Mouse (Mus musculus) forebrain, postnatal 0 days (tissue): Measurements from ENCODE around the gene Msmo1. TPM values are rescaled to one million over a fixed set of nuclear protein-coding genes. Genes with fewer than 3 reads are reported as not detected.

Source experiments
- ATAC-seq: fragments of 200-750 bp; cut with Nextera tagmentation; 2 replicates; pipeline ENCODE4 v1.8.0; 2017; ENCODE audit warnings: mild to moderate bottlenecking, moderate library complexity
- DNase-seq: peaks from one replicate; pipeline ENCODE4 v3.0.0-alpha.2; 2015
- H3K27ac ChIP-seq: fragments of 300-500 bp; sonication (generic); 2 replicates; pipeline ENCODE4 v1.5.1; 2014; ENCODE audit warnings: low read depth, mild to moderate bottlenecking, antibody characterized with exemption, low read length, moderate library complexity, mixed read lengths
- H3K27me3 ChIP-seq: fragments of 300-500 bp; sonication (generic); 2 replicates; pipeline ENCODE4 v1.6.1; 2014; ENCODE audit warnings: mild to moderate bottlenecking, low read length, mixed read lengths; ENCODE audit not compliant: insufficient read depth
- H3K36me3 ChIP-seq: fragments of 300-500 bp; sonication (generic); 2 replicates; pipeline ENCODE4 v1.6.1; 2014; ENCODE audit warnings: mild to moderate bottlenecking, moderate library complexity; ENCODE audit not compliant: insufficient read depth
- H3K4me1 ChIP-seq: fragments of 300-500 bp; sonication (generic); 2 replicates; pipeline ENCODE4 v1.6.1; 2014; ENCODE audit warnings: antibody characterized with exemption; ENCODE audit not compliant: insufficient read depth
- H3K4me2 ChIP-seq: fragments of 300-500 bp; sonication (generic); 2 replicates; pipeline ENCODE4 v1.6.1; 2014; ENCODE audit warnings: low read depth, mild to moderate bottlenecking, moderate library complexity
- H3K4me3 ChIP-seq: fragments of 300-500 bp; sonication (generic); 2 replicates; pipeline ENCODE4 v1.5.1; 2014; ENCODE audit warnings: low read depth, low read length, mixed read lengths
- H3K9ac ChIP-seq: fragments of 300-500 bp; sonication (generic); 2 replicates; pipeline ENCODE4 v1.6.1; 2014; ENCODE audit warnings: mild to moderate bottlenecking
- H3K9me3 ChIP-seq: fragments of 300-500 bp; sonication (generic); 2 replicates; pipeline ENCODE4 v1.6.1; 2016; ENCODE audit warnings: low read length
- CTCF ChIP-seq: sonication (generic); IDR thresholded peaks from 2 replicates; pipeline ENCODE4 v1.5.1; 2016; ENCODE audit warnings: antibody characterized with exemption, control low read depth, low read depth
- WGBS: fragments of 180-500 bp; shearing (Covaris S2); extraction: QIAGEN DNeasy Blood & Tissue Kit; methylation state at CpG from one replicate; pipeline ENCODE4 v1.1.7; 2014; 5-methylcytosine and 5-hydroxymethylcytosine counted together
- polyA plus RNA-seq: library from polyadenylated mRNA; unstranded; fragments of >200 nt; fragmentation: Nextera tagmentation; extraction: Ambion mirVana; gene quantifications from 2 replicates; pipeline ENCODE4 v1.2.1, GENCODE M21; 2015
- total RNA-seq: library from RNA; depleted of rRNA; stranded (reverse); fragments of >200 nt; gene quantifications from 2 replicates; pipeline ENCODE4 v1.2.3, GENCODE M21; 2014

The Msmo1 gene
- total and polyA plus RNA-seq, 2 experiments from 2014 or later: 107 to 133 TPM

DNA sequence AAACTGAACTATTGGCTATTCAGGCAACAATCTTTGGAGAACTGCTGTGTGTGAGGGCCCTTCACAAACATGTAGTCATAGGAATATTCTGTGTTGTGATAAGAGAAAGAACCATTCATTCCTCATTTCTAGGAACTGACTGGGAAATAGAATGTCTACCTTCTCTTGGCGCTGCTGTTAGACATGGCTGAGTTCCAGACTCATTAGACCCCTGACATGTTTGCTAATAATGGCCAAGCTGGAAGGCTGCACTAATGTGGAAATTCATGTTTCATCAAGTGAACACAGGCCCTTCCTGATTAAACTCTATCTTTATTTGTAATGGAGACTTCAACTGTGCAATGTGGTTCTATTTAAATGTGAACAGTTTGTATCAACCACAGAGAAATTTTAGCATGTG is 5.3 kb upstream of the Msmo1 start:
- H3K4me2 ChIP-seq: no peak overlapping the region
- no peaks in the 10 kb centered on the region for H3K4me1 ChIP-seq
- no peak overlapping the region for H3K4me3 ChIP-seq
- TF ChIP-seq CTCF: no peak
- H3K9me3 ChIP-seq: no peaks in the 10 kb centered on the region
- no peak overlapping the region for H3K9ac ChIP-seq
- no peak overlapping the region for H3K27ac ChIP-seq
- ATAC-seq (no peak), DNase-seq (no peak)
- no peaks in the 10 kb centered on the region for H3K27me3 ChIP-seq
- WGBS: 23% methylated on average over 1 of the region's 1 CpGs
- peaks cover 3% of the 10 kb centered on the region; the same call in 1 of the 2 replicates for H3K36me3 ChIP-seq

DNA sequence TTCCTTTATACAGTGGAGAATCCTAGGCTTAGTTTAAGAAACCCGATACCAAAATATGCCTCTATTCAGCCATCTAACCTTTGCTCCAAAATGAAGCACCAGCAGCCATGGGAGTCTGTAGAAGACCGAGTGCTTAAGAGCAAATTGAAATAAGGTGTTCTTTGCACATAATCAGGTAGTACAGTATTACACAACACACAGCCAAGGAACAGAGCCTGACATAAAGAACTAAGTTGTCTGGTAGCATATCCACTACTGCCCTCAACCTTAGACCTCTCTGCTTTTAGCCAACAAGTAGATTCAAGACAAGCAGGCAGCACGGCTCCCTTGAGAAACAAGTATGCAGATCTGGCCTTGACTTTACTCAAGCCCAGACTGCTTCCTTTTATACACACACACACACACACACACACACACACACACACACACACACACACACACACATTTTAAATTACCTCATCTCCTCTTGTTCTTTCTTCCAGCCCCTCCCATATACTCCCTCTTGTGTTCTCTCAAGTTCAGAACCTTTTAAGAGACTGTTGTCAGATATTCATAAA is 3.3 kb upstream of the Msmo1 start:
- Histone ChIP-seq H3K4me3 (no peak overlapping the region), H3K4me2 (no peak overlapping the region), H3K9ac (no peak overlapping the region), H3K9me3 (no peaks in the 10 kb centered on the region), H3K4me1 (0 out of 2 replicates have a peak, but pooled peaks cover under 1% of the 10 kb centered on the region), H3K27ac (no peak overlapping the region), H3K27me3 (no peaks in the 10 kb centered on the region), H3K36me3 (peaks cover 3% of the 10 kb centered on the region; the same call in 1 of the 2 replicates)
- 85% methylated on average over 3 of the region's 3 CpGs for WGBS
- ATAC-seq (no peak), DNase-seq (no peak)
- TF ChIP-seq CTCF: no peak

DNA sequence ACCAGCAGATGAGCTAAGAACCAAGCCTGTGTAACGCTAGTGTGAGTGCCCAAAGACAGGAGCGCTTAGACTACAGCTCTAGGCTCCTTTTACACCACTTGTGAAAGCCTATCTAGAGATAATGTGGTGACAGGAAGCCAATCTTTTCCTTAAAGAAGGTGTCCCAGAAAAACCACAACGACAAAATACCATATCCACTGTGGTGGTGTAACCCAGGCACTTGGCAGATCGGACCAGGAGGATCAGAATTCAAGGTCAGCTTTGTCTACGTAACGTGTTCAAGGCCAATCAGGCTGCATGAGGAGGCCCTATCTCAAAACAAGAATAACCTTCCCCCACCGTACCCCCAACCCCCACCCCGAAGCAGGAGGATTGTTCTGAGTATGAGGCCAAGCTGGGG is 1.6 kb upstream of the Msmo1 start:
- no peak overlapping the region for H3K27ac ChIP-seq
- H3K9ac ChIP-seq: no peak overlapping the region
- no peak for TF ChIP-seq CTCF

DNA sequence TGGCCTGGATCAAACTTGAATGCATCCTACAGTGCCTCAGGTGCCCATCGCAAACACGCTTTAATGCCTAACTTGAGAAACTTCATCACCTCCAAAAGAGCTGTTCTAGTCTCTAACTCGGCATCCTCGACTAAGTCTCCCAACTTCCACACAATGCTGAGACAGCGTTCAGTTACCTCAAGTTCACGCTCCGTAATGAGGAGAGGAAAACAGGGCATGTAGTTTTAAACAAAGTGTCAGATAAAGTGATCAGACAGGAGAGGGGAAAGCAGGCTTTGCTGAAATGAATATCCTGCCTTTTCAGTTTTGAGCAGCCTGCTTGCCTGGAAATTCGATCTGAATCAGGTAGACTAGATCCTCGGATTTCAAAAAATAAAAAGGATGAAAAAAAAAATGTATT is 996 bp downstream of the Msmo1 start:
- no peak for TF ChIP-seq CTCF
- Histone ChIP-seq H3K9me3 (no peaks in the 10 kb centered on the region), H3K4me2 (peak overlapping the region; percentile 66), H3K4me1 (peaks cover 10% of the 10 kb centered on the region), H3K9ac (peak overlapping the region; percentile 65), H3K36me3 (peaks cover 3% of the 10 kb centered on the region), H3K27me3 (no peaks in the 10 kb centered on the region), H3K4me3 (peak overlapping the region; percentile 87), H3K27ac (no peak overlapping the region)
- 3% methylated on average over 9 of the region's 9 CpGs for WGBS
- DNase-seq (no peak), ATAC-seq (no peak)

More for the DNA sequence above, 1.6 kb upstream of the Msmo1 start:
- Histone ChIP-seq H3K4me3 (no peak overlapping the region), H3K4me1 (peaks cover 10% of the 10 kb centered on the region), H3K27me3 (no peaks in the 10 kb centered on the region), H3K36me3 (no peaks in the 10 kb centered on the region), H3K4me2 (no peak overlapping the region), H3K9me3 (no peaks in the 10 kb centered on the region)
- ATAC-seq (no peak), DNase-seq (no peak)
- WGBS: 88% methylated on average over 8 of the region's 8 CpGs

DNA sequence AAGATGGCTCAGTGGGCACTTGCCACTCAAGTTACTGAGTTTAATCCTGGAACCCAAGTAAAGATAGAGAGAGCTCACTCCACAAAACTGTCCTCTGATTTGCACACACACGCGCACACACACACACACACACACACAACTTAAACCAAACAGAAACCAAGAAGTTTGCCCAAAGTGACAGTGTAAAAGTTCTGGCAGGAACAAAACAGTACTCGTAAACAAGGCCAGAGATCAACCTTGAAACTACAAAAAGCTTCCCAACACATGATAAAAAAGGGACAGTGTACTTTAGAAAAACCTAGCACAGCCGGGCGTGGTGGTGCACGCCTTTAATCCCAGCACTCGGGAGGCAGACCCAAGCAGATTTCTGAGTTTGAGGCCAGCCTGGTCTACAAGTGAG is 5.4 kb downstream of the Msmo1 start:
- DNase-seq (no peak), ATAC-seq (no peak)
- Histone ChIP-seq H3K4me1 (peaks cover 10% of the 10 kb centered on the region), H3K27me3 (no peaks in the 10 kb centered on the region), H3K4me3 (no peak overlapping the region), H3K9me3 (no peaks in the 10 kb centered on the region), H3K36me3 (peaks cover 37% of the 10 kb centered on the region), H3K27ac (no peak overlapping the region), H3K4me2 (no peak overlapping the region), H3K9ac (no peak overlapping the region)
- WGBS: 89% methylated on average over 7 of the region's 7 CpGs
- TF ChIP-seq CTCF: no peak

DNA sequence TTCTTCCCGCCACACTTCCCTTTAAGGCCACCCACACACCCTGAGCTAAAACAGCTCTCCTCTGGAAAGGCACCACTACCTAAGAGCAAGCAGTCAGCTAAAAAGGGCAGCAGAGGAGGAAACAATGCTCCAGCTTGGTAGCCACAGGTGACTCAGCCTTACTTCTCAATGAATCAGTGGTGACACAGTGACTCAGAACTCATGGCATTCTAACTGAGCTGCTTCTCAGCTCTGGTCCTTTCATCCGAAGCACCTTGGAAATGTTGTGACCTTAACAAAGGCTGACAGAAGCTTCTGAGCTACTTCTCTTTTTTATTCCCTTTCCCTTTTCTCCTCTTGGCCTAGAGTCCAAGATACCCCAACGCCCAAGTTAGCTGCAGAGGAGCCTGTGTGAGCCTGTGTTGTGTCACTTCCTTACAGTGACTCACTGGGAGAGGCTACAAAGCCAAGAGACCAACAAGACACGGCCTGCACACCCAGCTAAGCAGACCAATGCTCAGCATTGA is 7.3 kb downstream of the Msmo1 start:
- no peaks in the 10 kb centered on the region for H3K27me3 ChIP-seq
- no peak overlapping the region for H3K27ac ChIP-seq
- peaks cover 49% of the 10 kb centered on the region for H3K36me3 ChIP-seq
- 78% methylated on average over 4 of the region's 4 CpGs for WGBS
- H3K4me1 ChIP-seq: peaks cover 3% of the 10 kb centered on the region; the same call in 1 of the 2 replicates
- H3K9ac ChIP-seq: no peak overlapping the region
- TF ChIP-seq CTCF: no peak
- H3K9me3 ChIP-seq: no peaks in the 10 kb centered on the region
- no peak overlapping the region for H3K4me3 ChIP-seq
- no peak overlapping the region for H3K4me2 ChIP-seq
- DNase-seq: no peak
- ATAC-seq: no peak

DNA sequence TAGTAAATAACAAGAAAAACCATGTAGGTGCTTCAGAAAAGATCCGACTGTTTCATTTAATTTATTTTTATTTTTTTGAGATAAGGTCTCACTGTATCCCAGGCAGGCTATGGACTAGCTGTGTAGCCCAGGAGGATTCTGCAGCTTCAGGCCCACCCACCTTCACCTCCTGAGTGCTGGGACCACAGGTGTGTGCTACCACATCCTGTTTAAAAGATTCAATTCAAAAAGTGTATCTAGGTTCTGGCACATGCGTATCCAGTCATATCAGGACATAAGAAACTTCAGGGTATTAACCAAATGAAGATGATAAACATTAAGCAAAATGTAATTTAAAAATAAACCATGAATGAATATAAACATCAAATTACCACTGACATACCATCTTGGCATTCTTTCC is 10.4 kb downstream of the Msmo1 start:
- no peak for TF ChIP-seq CTCF
- Histone ChIP-seq H3K36me3 (peaks cover 76% of the 10 kb centered on the region), H3K4me2 (no peak overlapping the region), H3K9ac (no peak overlapping the region), H3K4me1 (no peaks in the 10 kb centered on the region), H3K9me3 (no peaks in the 10 kb centered on the region), H3K4me3 (no peak overlapping the region), H3K27me3 (no peaks in the 10 kb centered on the region), H3K27ac (no peak overlapping the region)
- 88% methylated on average over 2 of the region's 2 CpGs for WGBS
- DNase-seq (no peak), ATAC-seq (no peak)
